In genomic region chr10:33558081-33558480, GRCm38 (mm10) we compare ENCODE assay signal across 14 mouse cellular contexts.
A peak's percentile ranks its signal among the peaks of the same experiment; 100 is the strongest.
DNase-seq lines count a peak whose midpoint lies in the region; ATAC-seq and TF ChIP-seq lines count a peak whose summit lies in the region.
"Had no signal": no experiment of that assay in that cellular context is flagged by ENCODE, and none has a peak within 500 bp of the region (broad histone marks: within the 10 kb centered on the region; RNA-seq: fewer than 3 reads in every experiment).

No protein-coding gene starts in this region.

- no peaks in the 10 kb centered on the region for H3K4me1 ChIP-seq in kidney, embryonic 15.5 days
- H3K4me1 ChIP-seq in hindbrain, embryonic 13.5 days (replicated peaks): no peaks in the 10 kb centered on the region

- in situ Hi-C loops in Patski (cut with MboI; ENCODE audit: low pct_unique_long_range_greater_than_20kb): no loop called here

- no peaks in the 10 kb centered on the region for H3K27me3 ChIP-seq in Patski
- H3K27me3 ChIP-seq in kidney, embryonic 15.5 days: no peaks in the 10 kb centered on the region
- no peaks in the 10 kb centered on the region for H3K27me3 ChIP-seq in hindbrain, embryonic 13.5 days

- 23% methylated on average over 3 of the region's 3 CpGs for WGBS in kidney, embryonic 15.5 days
- 66% methylated on average over 3 of the region's 3 CpGs for WGBS in hindbrain, embryonic 13.5 days

- peak overlapping the region; percentile 71 for H3K27ac ChIP-seq in layer of hippocampus, adult 2 months
- H3K27ac ChIP-seq in kidney, embryonic 15.5 days: no peak overlapping the region
- H3K27ac ChIP-seq in hindbrain, embryonic 13.5 days: no peak overlapping the region

- H3K4me2 ChIP-seq in kidney, embryonic 15.5 days: no peak overlapping the region
- no peak overlapping the region for H3K4me2 ChIP-seq in hindbrain, embryonic 13.5 days
- H3K4me2 ChIP-seq: liver, embryonic 11.5 days had no signal

- no peaks in the 10 kb centered on the region for H3K9me3 ChIP-seq in kidney, embryonic 15.5 days (replicated peaks)
- H3K9me3 ChIP-seq in hindbrain, embryonic 13.5 days: no peaks in the 10 kb centered on the region

- TF ChIP-seq CTCF in layer of hippocampus, adult 2 months (conservative IDR thresholded peaks at IDR 0.05): no peak
- no peak for TF ChIP-seq CTCF in Patski (IDR thresholded peaks at IDR 0.05)

- no peak overlapping the region for H3K9ac ChIP-seq in kidney, embryonic 15.5 days
- no peak overlapping the region for H3K9ac ChIP-seq in hindbrain, embryonic 13.5 days

- POLR2A ChIA-PET in Patski (lab: Charles Lee): no interaction called here

- peak; percentile 99 for ATAC-seq in Patski
- ATAC-seq in kidney, embryonic 15.5 days (replicated peaks; ENCODE audit: low FRiP score): peak; percentile 86
- ATAC-seq in hindbrain, embryonic 13.5 days (ENCODE audit: low FRiP score): no peak
- ATAC-seq: inflammation-experienced regulatory T-cells, adult 6 months had no signal

- peak in 1 of 2 experiments; percentile 49 for DNase-seq in layer of hippocampus, adult 2 months (ENCODE audit: low spot score in 2 of 2)
- DNase-seq in layer of hippocampus, postnatal 10 days (ENCODE audit: low spot score in 2 of 2): no peak
- peak; percentile 45 for DNase-seq in 3T3-L1 (ENCODE audit: low read depth, low spot score)
- DNase-seq in Patski (ENCODE audit: low read depth, low spot score): peak; percentile 60
- DNase-seq in cerebellum, postnatal 36 days: no peak
- no peak for DNase-seq in spleen, postnatal 36 days (ENCODE audit: low spot score in 2 of 2)
- DNase-seq: cerebellum, adult 18-20 months; gastrocnemius, postnatal 14 days; right cerebral cortex, postnatal 14 days had no signal

- CTCF ChIA-PET in Patski (lab: Charles Lee): interaction anchor here (1.3 kb wide), 1 partner anchor 10 kb away, joined by 3 read pairs; no protein-coding TSS in a partner anchor

- H3K36me3 ChIP-seq in kidney, embryonic 15.5 days: no peaks in the 10 kb centered on the region
- H3K36me3 ChIP-seq in hindbrain, embryonic 13.5 days: no peaks in the 10 kb centered on the region

- no peak overlapping the region for H3K4me3 ChIP-seq in layer of hippocampus, adult 2 months
- H3K4me3 ChIP-seq in kidney, embryonic 15.5 days (replicated peaks): no peak overlapping the region
- no peak overlapping the region for H3K4me3 ChIP-seq in hindbrain, embryonic 13.5 days
- H3K4me3 ChIP-seq: myocyte had no signal

Comparison
In these comparisons a context has a peak if more than half of its experiments do, and no peak if none do; other contexts are left out.
1. DNase-seq: peak in 3T3-L1 (single experiment) and Patski (single experiment); none in layer of hippocampus, postnatal 10 days (0 of 2), cerebellum, postnatal 36 days (0 of 2) and spleen, postnatal 36 days (0 of 2).